Mouse (Mus musculus) central nervous system, embryonic 11.5 days (tissue): ENCODE results near the gene Vmn2r72. TPM values are rescaled to one million over a fixed set of nuclear protein-coding genes. Genes with fewer than 3 reads are reported as not detected.

Source experiments
- polyA plus RNA-seq: library from polyadenylated mRNA; depleted of rRNA; stranded (reverse); fragments of >200 nt; gene quantifications from 2 replicates; pipeline ENCODE4 v1.2.3, GENCODE M21; 2012; rRNA removed

The Vmn2r72 gene
- polyA plus RNA-seq = not detected in 2 replicates

GRCm38 (mm10) chr7:85754997-85755396 is at the start of gene Vmn2r72:
TSS of gene Vmn2r72 (minus strand) at chr7:85755097.

Other genes with a start within 250 kb of the Vmn2r72 start
- not detected in 2 replicates for gene Vmn2r71, start 192.0 kb downstream of the Vmn2r72 start, polyA plus RNA-seq
- gene Vmn2r70, start 185.9 kb downstream of the Vmn2r72 start, polyA plus RNA-seq = not detected in 2 replicates
- not detected in 2 replicates for gene Vmn2r73, start 121.2 kb upstream of the Vmn2r72 start, polyA plus RNA-seq
- gene Vmn2r74, start 206.5 kb upstream of the Vmn2r72 start, polyA plus RNA-seq = not detected in 2 replicates